Mouse (Mus musculus) liver, embryonic 14.5 days (tissue): ENCODE data around the gene Eefsec.

Experiments
- CTCF ChIP-seq: IDR thresholded peaks from 2 replicates; pipeline ENCODE4 v1.5.1; 2016; ENCODE audit warnings: antibody characterized with exemption, low read depth, control low read depth
- EP300 ChIP-seq: IDR thresholded peaks from 2 replicates; pipeline ENCODE4 v1.6.1; 2016; ENCODE audit warnings: antibody characterized with exemption, low read depth

- no peak for TF ChIP-seq CTCF
- TF ChIP-seq EP300: peak; percentile 15; the same call in 1 of the 2 replicates
These were observed 180.3 kb downstream of the Eefsec start for GRCm38 (mm10) chr6:88266055-88266454.
